Mouse (Mus musculus) heart, embryonic 15.5 days (tissue): ENCODE results near the gene Washc4. TPM values are rescaled to one million over a fixed set of nuclear protein-coding genes. Genes with fewer than 3 reads are reported as not detected.

Source experiments
- ATAC-seq: fragments of 200-750 bp; cut with Nextera tagmentation; replicated peaks from 2 replicates; pipeline ENCODE4 v1.8.0; 2017; ENCODE audit warnings: low read depth, moderate TSS enrichment; ENCODE audit not compliant: insufficient number of reproducible peaks, insufficient read depth, low FRiP score
- H3K27ac ChIP-seq: fragments of 300-500 bp; sonication (generic); 2 replicates; pipeline ENCODE4 v1.5.1; 2015; ENCODE audit warnings: mild to moderate bottlenecking, inconsistent platforms
- H3K27me3 ChIP-seq: fragments of 300-500 bp; sonication (generic); 2 replicates; pipeline ENCODE4 v1.6.1; 2015; ENCODE audit warnings: inconsistent platforms
- H3K36me3 ChIP-seq: fragments of 300-500 bp; sonication (generic); 2 replicates; pipeline ENCODE4 v1.6.1; 2015; ENCODE audit warnings: mild to moderate bottlenecking, inconsistent platforms
- H3K4me1 ChIP-seq: fragments of 300-500 bp; sonication (generic); replicated peaks from 2 replicates; pipeline ENCODE4 v1.6.1; 2015; ENCODE audit warnings: inconsistent platforms
- H3K4me2 ChIP-seq: fragments of 300-500 bp; sonication (generic); 2 replicates; pipeline ENCODE4 v1.6.1; 2015; ENCODE audit warnings: inconsistent platforms, mild to moderate bottlenecking, moderate library complexity
- H3K4me3 ChIP-seq: fragments of 300-500 bp; sonication (generic); 2 replicates; pipeline ENCODE4 v1.5.1; 2015; ENCODE audit warnings: mild to moderate bottlenecking, inconsistent platforms
- H3K9ac ChIP-seq: fragments of 300-500 bp; sonication (generic); 2 replicates; pipeline ENCODE4 v1.6.1; 2015; ENCODE audit warnings: mild to moderate bottlenecking, inconsistent platforms
- H3K9me3 ChIP-seq: fragments of 300-500 bp; sonication (generic); replicated peaks from 2 replicates; pipeline ENCODE4 v1.6.1; 2016; ENCODE audit warnings: inconsistent platforms
- WGBS: fragments of 180-500 bp; shearing (Covaris S2); methylation state at CpG from one replicate; pipeline ENCODE4 v1.1.7; 2015; ENCODE audit warnings: mixed read lengths; 5-methylcytosine and 5-hydroxymethylcytosine counted together
- polyA plus RNA-seq: library from polyadenylated mRNA; unstranded; fragments of >200 nt; fragmentation: Nextera tagmentation; extraction: Ambion mirVana; gene quantifications from 2 replicates; pipeline ENCODE4 v1.2.1, GENCODE M21; 2015

Gene Washc4
- polyA plus RNA-seq, 1 experiment from 2014 or later: 21.0 TPM

GRCm38 (mm10) chr10:83539311-83539980 is 4.1 kb upstream of the Washc4 start:
- H3K4me3 ChIP-seq: no peak overlapping the region
- no peak overlapping the region for H3K9ac ChIP-seq
- no peaks in the 10 kb centered on the region for H3K36me3 ChIP-seq
- H3K9me3 ChIP-seq: no peaks in the 10 kb centered on the region
- no peak overlapping the region for H3K4me2 ChIP-seq
- no peaks in the 10 kb centered on the region for H3K27me3 ChIP-seq
- H3K27ac ChIP-seq: no peak overlapping the region
- H3K4me1 ChIP-seq: peaks cover 2% of the 10 kb centered on the region
- ATAC-seq: no peak
- 75% methylated on average over 6 of the region's 6 CpGs for WGBS

- H3K27ac ChIP-seq: 0 out of 2 replicates have a peak overlapping the region, but pooled peaks have one; percentile 24
- 11% methylated on average over 3 of the region's 3 CpGs for WGBS
- peaks cover 9% of the 10 kb centered on the region for H3K4me1 ChIP-seq
- no peak for ATAC-seq
- H3K4me3 ChIP-seq: no peak overlapping the region
- no peaks in the 10 kb centered on the region for H3K36me3 ChIP-seq
- no peaks in the 10 kb centered on the region for H3K27me3 ChIP-seq
- H3K4me2 ChIP-seq: no peak overlapping the region
- H3K9me3 ChIP-seq: no peaks in the 10 kb centered on the region
- H3K9ac ChIP-seq: no peak overlapping the region
These were observed 3.5 kb upstream of the Washc4 start for GRCm38 (mm10) chr10:83540092-83540491.

GRCm38 (mm10) chr10:83542241-83542640 is 1.3 kb upstream of the Washc4 start:
- no peak overlapping the region for H3K27ac ChIP-seq
- ATAC-seq: no peak
- peaks cover 13% of the 10 kb centered on the region for H3K4me1 ChIP-seq
- H3K9me3 ChIP-seq: no peaks in the 10 kb centered on the region
- 73% methylated on average over 7 of the region's 7 CpGs for WGBS
- no peak overlapping the region for H3K4me3 ChIP-seq
- H3K36me3 ChIP-seq: no peaks in the 10 kb centered on the region
- H3K27me3 ChIP-seq: no peaks in the 10 kb centered on the region
- no peak overlapping the region for H3K9ac ChIP-seq
- H3K4me2 ChIP-seq: no peak overlapping the region

GRCm38 (mm10) chr10:83544103-83544479 is 539 bp downstream of the Washc4 start:
- Histone ChIP-seq H3K4me3 (peak overlapping the region; percentile 72), H3K27me3 (no peaks in the 10 kb centered on the region), H3K4me1 (peaks cover 13% of the 10 kb centered on the region), H3K27ac (peak overlapping the region; percentile 83), H3K9me3 (no peaks in the 10 kb centered on the region), H3K36me3 (peaks cover 7% of the 10 kb centered on the region), H3K4me2 (peak overlapping the region; percentile 72), H3K9ac (peak overlapping the region; percentile 81)
- ATAC-seq: peak; percentile 91
- 0% methylated on average over 41 of the region's 41 CpGs for WGBS

- WGBS: 67% methylated on average over 3 of the region's 3 CpGs
- H3K9me3 ChIP-seq: no peaks in the 10 kb centered on the region
- H3K4me2 ChIP-seq: peak overlapping the region; percentile 72; the same call in 1 of the 2 replicates
- no peak for ATAC-seq
- H3K27me3 ChIP-seq: no peaks in the 10 kb centered on the region
- no peak overlapping the region for H3K9ac ChIP-seq
- no peak overlapping the region for H3K4me3 ChIP-seq
- no peak overlapping the region for H3K27ac ChIP-seq
- H3K4me1 ChIP-seq: peaks cover 11% of the 10 kb centered on the region
- peaks cover 15% of the 10 kb centered on the region for H3K36me3 ChIP-seq
These were observed 1.8 kb downstream of the Washc4 start for GRCm38 (mm10) chr10:83545341-83545740.

- Histone ChIP-seq H3K27ac (no peak overlapping the region), H3K4me1 (peaks cover 7% of the 10 kb centered on the region; the same call in 1 of the 2 replicates), H3K4me2 (no peak overlapping the region), H3K4me3 (no peak overlapping the region), H3K9me3 (no peaks in the 10 kb centered on the region), H3K9ac (no peak overlapping the region), H3K27me3 (no peaks in the 10 kb centered on the region), H3K36me3 (peaks cover 64% of the 10 kb centered on the region)
- ATAC-seq: no peak
These were observed 19.5 kb downstream of the Washc4 start for GRCm38 (mm10) chr10:83563005-83563404.

- no peak overlapping the region for H3K4me2 ChIP-seq
- no peaks in the 10 kb centered on the region for H3K9me3 ChIP-seq
- H3K4me3 ChIP-seq: no peak overlapping the region
- no peaks in the 10 kb centered on the region for H3K27me3 ChIP-seq
- H3K27ac ChIP-seq: no peak overlapping the region
- peaks cover 7% of the 10 kb centered on the region; the same call in 1 of the 2 replicates for H3K4me1 ChIP-seq
- 94% methylated on average over 7 of the region's 7 CpGs for WGBS
- H3K9ac ChIP-seq: no peak overlapping the region
- ATAC-seq: no peak
- H3K36me3 ChIP-seq: peaks cover 64% of the 10 kb centered on the region
These were observed 22.2 kb downstream of the Washc4 start for GRCm38 (mm10) chr10:83565449-83566441.

GRCm38 (mm10) chr10:83590801-83591200 is 47.2 kb downstream of the Washc4 start:
- no peak overlapping the region for H3K9ac ChIP-seq
- H3K27ac ChIP-seq: no peak overlapping the region
- peaks cover 79% of the 10 kb centered on the region for H3K36me3 ChIP-seq
- WGBS: 88% methylated on average over 6 of the region's 6 CpGs
- H3K4me1 ChIP-seq: no peaks in the 10 kb centered on the region
- H3K4me3 ChIP-seq: no peak overlapping the region
- H3K4me2 ChIP-seq: no peak overlapping the region
- no peak for ATAC-seq
- no peaks in the 10 kb centered on the region for H3K9me3 ChIP-seq
- H3K27me3 ChIP-seq: no peaks in the 10 kb centered on the region

GRCm38 (mm10) chr10:83592616-83593015 is 49.1 kb downstream of the Washc4 start:
- H3K9me3 ChIP-seq: no peaks in the 10 kb centered on the region
- no peaks in the 10 kb centered on the region for H3K27me3 ChIP-seq
- no peak overlapping the region for H3K27ac ChIP-seq
- ATAC-seq: no peak
- no peak overlapping the region for H3K9ac ChIP-seq
- H3K4me1 ChIP-seq: no peaks in the 10 kb centered on the region
- H3K4me3 ChIP-seq: no peak overlapping the region
- H3K36me3 ChIP-seq: peaks cover 67% of the 10 kb centered on the region
- H3K4me2 ChIP-seq: no peak overlapping the region
- 92% methylated on average over 7 of the region's 7 CpGs for WGBS

- H3K4me3 ChIP-seq: no peak overlapping the region
- ATAC-seq: no peak
- WGBS: 93% methylated on average over 5 of the region's 5 CpGs
These were observed 51.0 kb downstream of the Washc4 start for GRCm38 (mm10) chr10:83594526-83594925.

GRCm38 (mm10) chr10:83600650-83601049 is 57.1 kb downstream of the Washc4 start:
- no peak for ATAC-seq
- no peaks in the 10 kb centered on the region; the same call in 1 of the 2 replicates for H3K4me1 ChIP-seq
- no peak overlapping the region for H3K4me2 ChIP-seq
- no peak overlapping the region for H3K27ac ChIP-seq
- no peaks in the 10 kb centered on the region for H3K27me3 ChIP-seq
- no peak overlapping the region for H3K4me3 ChIP-seq
- 69% methylated on average over 11 of the region's 11 CpGs for WGBS
- no peak overlapping the region for H3K9ac ChIP-seq
- no peaks in the 10 kb centered on the region for H3K9me3 ChIP-seq
- H3K36me3 ChIP-seq: peaks cover 57% of the 10 kb centered on the region

More at GRCm38 (mm10) chr10:83594526-83594925, 51.0 kb downstream of the Washc4 start:
- Histone ChIP-seq H3K27me3 (no peaks in the 10 kb centered on the region), H3K9me3 (no peaks in the 10 kb centered on the region), H3K9ac (no peak overlapping the region), H3K36me3 (peaks cover 71% of the 10 kb centered on the region), H3K27ac (no peak overlapping the region), H3K4me1 (no peaks in the 10 kb centered on the region), H3K4me2 (no peak overlapping the region)
